Mouse (Mus musculus): ENCODE measurements at regions not wholly inside any gene's neighbourhood (a gene's known extent, or its start where the extent isn't known, plus 50 kb on each side); places are given as distances from the start of the nearest gene placed in this dataset.

- Histone ChIP-seq H3K27me3 (ENCODE audit: control insufficient read depth, insufficient read depth, low read length) (no peaks in the 10 kb centered on the region), H3K36me3 (ENCODE audit: control insufficient read depth, insufficient read depth, low read length) (no peaks in the 10 kb centered on the region), H3K4me3 (ENCODE audit: extremely low read depth, insufficient read depth, insufficient read length) (no peak overlapping the region), H3K4me1 (ENCODE audit: control insufficient read depth, insufficient read depth, insufficient read length) (no peaks in the 10 kb centered on the region), H3K27ac (ENCODE audit: insufficient read depth, low read length) (peak overlapping the region; percentile 1; the same call in 1 of the 2 replicates)
- 86% methylated on average over 8 of the region's 8 CpGs for WGBS
- no peak for TF ChIP-seq POLR2A (IDR thresholded peaks at IDR 0.05; ENCODE audit: low read depth, low read length)
- TF ChIP-seq CTCF (IDR thresholded peaks at IDR 0.05; ENCODE audit: extremely low read depth, insufficient read depth, insufficient read length, insufficient replicate concordance) = no peak
- no peak for DNase-seq (ENCODE audit: low read depth in 1 of 2, low spot score in 2 of 2)
Observed at GRCm38 (mm10) chr14:54161916-54162315, 92.0 kb downstream of the Dad1 start.

- no peak for TF ChIP-seq POLR2A (IDR thresholded peaks at IDR 0.05; ENCODE audit: low read depth, low read length)
- no peak for TF ChIP-seq CTCF (IDR thresholded peaks at IDR 0.05; ENCODE audit: extremely low read depth, insufficient read depth, insufficient read length, insufficient replicate concordance)
- no peak overlapping the region; the same call in 1 of the 2 replicates for H3K27ac ChIP-seq (ENCODE audit: insufficient read depth, low read length)
- H3K4me3 ChIP-seq (ENCODE audit: extremely low read depth, insufficient read depth, insufficient read length) = no peak overlapping the region
- 80% methylated on average over 7 of the region's 7 CpGs for WGBS
- DNase-seq (ENCODE audit: low read depth in 1 of 2, low spot score in 2 of 2) = no peak
- no peaks in the 10 kb centered on the region for H3K36me3 ChIP-seq (ENCODE audit: control insufficient read depth, insufficient read depth, low read length)
- no peaks in the 10 kb centered on the region for H3K4me1 ChIP-seq (ENCODE audit: control insufficient read depth, insufficient read depth, insufficient read length)
- no peaks in the 10 kb centered on the region for H3K27me3 ChIP-seq (ENCODE audit: control insufficient read depth, insufficient read depth, low read length)
Observed at GRCm38 (mm10) chr14:54161206-54161605, 92.7 kb downstream of the Dad1 start.

GRCm38 (mm10) chr14:54159816-54160215, 94.1 kb downstream of the Dad1 start:
- Histone ChIP-seq H3K27me3 (ENCODE audit: control insufficient read depth, insufficient read depth, low read length) (no peaks in the 10 kb centered on the region), H3K36me3 (ENCODE audit: control insufficient read depth, insufficient read depth, low read length) (no peaks in the 10 kb centered on the region), H3K4me3 (ENCODE audit: extremely low read depth, insufficient read depth, insufficient read length) (no peak overlapping the region), H3K4me1 (ENCODE audit: control insufficient read depth, insufficient read depth, insufficient read length) (no peaks in the 10 kb centered on the region), H3K27ac (ENCODE audit: insufficient read depth, low read length) (no peak overlapping the region)
- no peak for DNase-seq (ENCODE audit: low read depth in 1 of 2, low spot score in 2 of 2)
- TF ChIP-seq CTCF (IDR thresholded peaks at IDR 0.05; ENCODE audit: extremely low read depth, insufficient read depth, insufficient read length, insufficient replicate concordance) = no peak
- no peak for TF ChIP-seq POLR2A (IDR thresholded peaks at IDR 0.05; ENCODE audit: low read depth, low read length)
- 89% methylated on average over 7 of the region's 7 CpGs for WGBS

- 86% methylated on average over 9 of the region's 9 CpGs for WGBS
- H3K27me3 ChIP-seq (ENCODE audit: control insufficient read depth, insufficient read depth, low read length) = no peaks in the 10 kb centered on the region
- no peaks in the 10 kb centered on the region for H3K36me3 ChIP-seq (ENCODE audit: control insufficient read depth, insufficient read depth, low read length)
- H3K4me1 ChIP-seq (ENCODE audit: control insufficient read depth, insufficient read depth, insufficient read length) = no peaks in the 10 kb centered on the region
- H3K27ac ChIP-seq (ENCODE audit: insufficient read depth, low read length) = no peak overlapping the region
- TF ChIP-seq CTCF (IDR thresholded peaks at IDR 0.05; ENCODE audit: extremely low read depth, insufficient read depth, insufficient read length, insufficient replicate concordance) (no peak), POLR2A (IDR thresholded peaks at IDR 0.05; ENCODE audit: low read depth, low read length) (no peak)
- H3K4me3 ChIP-seq (ENCODE audit: extremely low read depth, insufficient read depth, insufficient read length) = no peak overlapping the region
- DNase-seq (ENCODE audit: low read depth in 1 of 2, low spot score in 2 of 2) = no peak
Observed at GRCm38 (mm10) chr14:54158214-54158965, 95.5 kb downstream of the Dad1 start.

- H3K4me1 ChIP-seq (ENCODE audit: control insufficient read depth, insufficient read depth, insufficient read length) = no peaks in the 10 kb centered on the region
- H3K36me3 ChIP-seq (ENCODE audit: control insufficient read depth, insufficient read depth, low read length) = no peaks in the 10 kb centered on the region
- no peak for DNase-seq (ENCODE audit: low read depth in 1 of 2, low spot score in 2 of 2)
- no peaks in the 10 kb centered on the region for H3K27me3 ChIP-seq (ENCODE audit: control insufficient read depth, insufficient read depth, low read length)
- 90% methylated on average over 6 of the region's 6 CpGs for WGBS
- H3K27ac ChIP-seq (ENCODE audit: insufficient read depth, low read length) = no peak overlapping the region
- TF ChIP-seq CTCF (IDR thresholded peaks at IDR 0.05; ENCODE audit: extremely low read depth, insufficient read depth, insufficient read length, insufficient replicate concordance) = no peak
- TF ChIP-seq POLR2A (IDR thresholded peaks at IDR 0.05; ENCODE audit: low read depth, low read length) = no peak
- H3K4me3 ChIP-seq (ENCODE audit: extremely low read depth, insufficient read depth, insufficient read length) = no peak overlapping the region
Observed at GRCm38 (mm10) chr14:54156536-54156935, 97.4 kb downstream of the Dad1 start.

- Histone ChIP-seq H3K4me3 (ENCODE audit: extremely low read depth, insufficient read depth, insufficient read length) (no peak overlapping the region), H3K27me3 (ENCODE audit: control insufficient read depth, insufficient read depth, low read length) (no peaks in the 10 kb centered on the region), H3K27ac (ENCODE audit: insufficient read depth, low read length) (no peak overlapping the region), H3K4me1 (ENCODE audit: control insufficient read depth, insufficient read depth, insufficient read length) (no peaks in the 10 kb centered on the region), H3K36me3 (ENCODE audit: control insufficient read depth, insufficient read depth, low read length) (no peaks in the 10 kb centered on the region)
- TF ChIP-seq POLR2A (IDR thresholded peaks at IDR 0.05; ENCODE audit: low read depth, low read length) = no peak
- peak; percentile 41; the same call in 1 of the 2 replicates for TF ChIP-seq CTCF (IDR thresholded peaks at IDR 0.05; ENCODE audit: extremely low read depth, insufficient read depth, insufficient read length, insufficient replicate concordance)
- WGBS = 42% methylated on average over 6 of the region's 6 CpGs
- DNase-seq (ENCODE audit: low read depth in 1 of 2, low spot score in 2 of 2) = peak; percentile 31 to 57
Observed at GRCm38 (mm10) chr14:54152485-54153235, 101.2 kb downstream of the Dad1 start.

Data from spleen, adult 2 months (tissue).